Mouse (Mus musculus): ENCODE measurements around the gene Hif3a.

- no peak for TF ChIP-seq CTCF (IDR thresholded peaks at IDR 0.05; ENCODE audit: low read depth)
- TF ChIP-seq EP300 (IDR thresholded peaks at IDR 0.05; ENCODE audit: low read depth): no peak
These were observed 79.2 kb downstream of the Hif3a start, which contains the start of gene Gm42372 for GRCm38 (mm10) chr7:16982859-16983568.

Data from liver, postnatal 0 days (tissue).